Mouse (Mus musculus): Measurements from ENCODE around the gene Kcnma1.
A peak's percentile ranks its signal among the peaks of the same experiment; 100 is the strongest.

The Kcnma1 gene

DNA sequence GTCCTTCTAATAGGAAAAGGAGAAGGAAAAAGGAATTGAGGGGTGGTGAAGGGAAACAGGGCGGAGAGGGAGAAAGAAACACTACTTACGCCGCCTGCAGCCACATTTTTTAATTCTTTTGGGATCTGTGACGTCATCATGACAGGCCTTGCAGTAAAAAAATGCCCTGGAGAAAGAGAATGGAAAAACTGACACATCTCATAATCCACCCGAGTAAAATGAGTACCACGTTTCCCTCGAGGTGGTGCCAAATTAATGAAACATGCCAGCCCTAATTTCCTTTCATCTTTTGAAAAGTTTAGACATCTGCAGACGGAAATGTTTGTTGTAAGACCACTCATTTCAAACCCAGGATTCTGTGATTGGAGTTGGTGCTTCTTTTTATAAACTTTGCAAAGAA is 578.4 kb downstream of the Kcnma1 start:
- no peak for DNase-seq (ENCODE audit: low spot score)

DNA sequence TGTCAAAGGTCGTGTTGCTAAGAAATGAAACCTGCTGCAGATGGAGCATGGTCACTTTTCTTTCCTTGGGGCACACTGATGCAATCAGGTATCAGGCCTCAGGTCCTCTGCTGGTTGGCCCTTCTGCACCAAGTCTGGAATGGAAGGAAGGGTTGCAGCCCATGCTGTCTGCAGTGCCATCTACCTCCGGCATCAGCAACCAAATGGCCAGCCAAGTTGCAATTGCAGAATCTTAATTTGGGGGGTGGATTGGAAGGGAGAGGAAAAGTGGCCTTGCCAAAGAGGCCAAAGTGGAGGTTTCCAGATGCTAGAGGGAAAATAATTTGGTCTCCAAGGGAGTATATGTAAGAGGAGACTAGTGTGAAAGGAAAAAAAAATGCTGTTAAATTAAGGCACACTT is 584.3 kb downstream of the Kcnma1 start:
- DNase-seq (ENCODE audit: low spot score) = no peak

DNA sequence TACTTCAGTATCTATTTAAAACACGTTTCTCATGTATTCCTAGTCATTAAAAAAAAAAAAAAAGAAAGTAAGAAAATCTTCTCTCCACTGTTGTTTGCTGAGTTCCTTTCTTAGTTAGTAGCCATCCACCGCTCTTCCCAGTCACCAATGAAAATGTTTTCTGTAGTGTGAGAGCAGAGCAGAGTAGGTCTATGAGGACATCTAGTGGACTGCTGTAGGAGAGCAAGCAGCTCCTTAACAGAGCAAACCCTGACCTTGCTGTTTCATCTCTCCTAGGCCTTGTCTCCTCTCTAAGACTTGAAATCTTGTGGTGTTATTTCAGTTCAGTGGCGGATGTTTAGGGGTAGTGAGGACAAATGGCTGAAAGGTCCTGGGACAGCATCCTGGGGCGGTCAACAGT is 585.2 kb downstream of the Kcnma1 start:
- no peak for DNase-seq (ENCODE audit: low spot score)

DNA sequence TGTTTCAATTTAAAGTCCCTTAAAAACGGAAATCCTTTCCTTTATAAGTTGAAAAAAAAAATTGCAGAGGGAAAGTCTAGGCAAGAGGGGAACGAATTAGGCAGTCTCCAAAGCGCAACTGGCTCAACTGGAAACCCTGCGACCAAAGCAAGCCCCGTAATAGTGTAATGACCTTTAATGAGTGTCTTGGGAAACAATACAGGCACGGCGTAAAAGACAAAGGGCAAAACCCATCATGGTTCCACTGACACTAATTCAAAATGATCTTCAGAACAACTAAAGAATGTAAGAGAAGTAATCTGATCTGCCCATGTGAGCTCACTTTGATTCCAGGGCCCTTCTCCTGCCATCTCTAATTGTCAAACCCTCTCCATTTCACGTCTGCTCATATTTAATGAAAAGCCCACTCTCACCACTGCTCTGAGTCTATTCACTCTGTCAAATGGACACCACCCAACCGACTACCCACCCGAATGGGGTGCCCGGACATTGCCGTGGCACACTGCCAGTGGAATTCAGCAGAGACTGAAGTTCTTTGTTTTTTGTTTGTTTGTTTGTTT is 591.7 kb downstream of the Kcnma1 start:
- no peak for DNase-seq (ENCODE audit: low spot score)

DNA sequence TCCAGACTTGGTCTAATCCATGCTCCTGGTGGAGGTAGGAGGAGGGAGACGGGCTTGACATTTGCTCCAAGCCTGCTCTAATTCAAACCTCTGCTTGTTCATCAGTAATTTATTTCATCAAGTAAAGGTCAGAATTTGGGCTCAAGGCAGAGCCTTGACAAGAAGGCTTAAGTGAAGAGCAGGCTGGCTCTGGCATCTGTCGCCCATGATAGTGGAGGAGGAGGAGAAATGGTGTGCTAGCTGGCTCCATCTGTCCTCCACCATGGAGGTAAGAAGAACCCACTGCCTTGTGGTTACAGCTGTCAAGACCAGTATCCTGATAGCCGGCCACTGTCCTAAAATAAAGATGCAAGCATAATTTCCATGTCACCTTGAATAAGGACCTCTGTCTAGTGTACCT is 595.3 kb downstream of the Kcnma1 start:
- DNase-seq (ENCODE audit: low spot score) = no peak

DNA sequence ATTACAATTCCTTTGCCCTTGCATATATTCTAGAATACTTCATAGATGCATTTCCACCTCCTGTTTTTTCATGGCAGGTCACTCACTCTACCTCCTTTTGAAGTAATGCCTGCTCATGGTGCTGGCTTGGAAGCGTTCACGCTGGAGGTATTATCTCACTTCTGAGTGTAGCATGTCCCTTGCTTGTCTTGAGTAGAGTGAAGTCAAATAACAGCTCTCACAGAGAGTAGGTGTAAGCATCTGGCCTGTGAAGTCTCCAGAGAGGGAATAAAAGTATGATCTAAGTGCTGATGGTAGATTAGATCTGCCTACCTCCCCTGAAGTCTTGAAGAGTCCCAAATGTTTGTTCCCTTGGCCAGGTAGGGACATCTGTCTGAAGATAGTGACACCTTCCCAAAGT is 607.2 kb downstream of the Kcnma1 start:
- no peak for DNase-seq (ENCODE audit: low spot score)

DNA sequence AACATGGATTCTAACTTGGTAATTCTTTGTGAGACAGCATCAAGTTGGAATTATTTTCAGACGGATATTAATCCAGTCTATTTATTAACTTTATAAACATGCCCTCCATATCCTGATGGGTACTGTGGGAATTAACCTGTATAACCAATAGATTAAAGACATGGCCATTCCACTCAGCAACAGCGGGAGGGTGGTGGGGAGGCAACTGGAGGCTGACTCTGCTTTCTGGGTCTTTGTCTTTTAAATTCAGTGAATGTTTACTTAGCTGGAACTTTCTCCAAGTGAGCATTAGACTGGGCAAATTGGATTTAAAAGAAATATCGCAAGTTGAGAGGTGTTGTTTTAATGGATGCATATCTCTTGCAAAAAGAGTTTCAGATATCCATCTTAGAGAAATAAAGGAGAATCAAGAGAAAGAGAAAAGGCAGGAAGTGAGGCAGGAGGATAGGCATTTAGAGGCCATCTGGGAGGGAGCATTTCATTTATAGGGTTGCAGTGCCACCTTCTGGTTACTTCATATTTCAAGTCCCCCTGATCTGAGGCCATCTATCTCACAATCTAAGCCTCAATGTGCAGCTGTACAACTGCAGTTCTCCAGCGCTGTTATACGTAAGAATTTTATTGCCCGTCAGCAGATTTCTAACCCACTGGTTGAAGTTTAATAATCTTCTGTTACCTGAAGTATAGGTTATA is 613.4 kb downstream of the Kcnma1 start:
- DNase-seq (ENCODE audit: low spot score) = peak; percentile 70

DNA sequence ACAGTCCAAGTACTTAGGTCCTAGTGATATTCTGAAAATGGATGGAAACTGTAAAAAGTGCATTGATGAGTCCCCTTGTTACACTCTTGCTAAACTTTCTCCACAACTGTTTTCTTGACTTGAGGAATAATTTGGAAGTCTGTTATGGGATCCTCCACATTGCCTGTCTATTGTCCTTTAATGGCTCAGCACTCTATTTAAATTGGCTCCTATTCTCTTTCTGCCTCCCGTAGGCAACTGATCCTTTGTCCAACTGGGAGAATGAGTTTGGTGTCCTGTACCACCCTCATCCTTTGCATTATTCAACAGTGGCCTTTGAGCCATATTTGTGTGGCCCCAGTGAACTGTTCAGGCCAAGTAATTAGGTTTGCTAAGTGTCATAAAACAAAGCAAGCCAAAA is 616.6 kb downstream of the Kcnma1 start:
- DNase-seq (ENCODE audit: low spot score) = no peak

DNA sequence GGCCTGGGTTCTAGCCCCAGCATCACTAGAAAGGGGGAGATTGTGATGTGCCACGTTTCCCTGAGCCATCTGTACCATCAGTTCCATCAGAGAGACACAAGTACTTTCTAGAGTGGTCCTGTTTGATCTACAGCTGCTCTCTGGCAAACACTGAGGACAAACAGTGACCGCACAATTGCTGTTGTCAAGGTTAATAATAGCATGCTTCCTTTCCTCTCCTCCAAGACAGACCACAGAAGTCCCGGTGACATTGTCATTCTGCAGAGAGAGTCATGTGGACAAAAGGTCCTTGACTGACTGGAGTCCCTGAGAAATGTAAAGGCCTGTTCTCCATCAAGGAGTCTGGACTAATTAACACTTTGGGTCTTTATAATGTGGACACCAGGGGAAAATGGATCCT is 622.7 kb downstream of the Kcnma1 start:
- DNase-seq (ENCODE audit: low spot score) = no peak

DNA sequence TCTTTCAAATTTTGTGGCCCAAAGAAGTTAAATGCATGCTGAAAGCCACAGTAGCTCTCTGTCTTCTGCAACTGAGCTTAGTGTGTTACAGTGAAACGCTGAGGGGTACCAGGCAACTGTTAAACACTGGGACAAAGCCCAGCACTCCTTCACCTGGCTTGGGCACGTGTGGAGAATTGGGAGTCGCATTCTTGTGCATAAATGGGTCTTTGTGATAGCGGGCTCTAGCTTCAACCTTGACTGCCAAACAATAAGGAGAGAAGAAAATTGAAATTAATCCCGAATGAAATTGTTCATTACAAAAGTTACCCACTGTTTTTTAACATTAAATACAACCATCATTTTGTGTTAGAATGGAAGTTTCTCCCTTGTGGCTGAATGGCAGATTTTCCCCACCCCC is 623.5 kb downstream of the Kcnma1 start:
- DNase-seq (ENCODE audit: low spot score) = no peak

DNA sequence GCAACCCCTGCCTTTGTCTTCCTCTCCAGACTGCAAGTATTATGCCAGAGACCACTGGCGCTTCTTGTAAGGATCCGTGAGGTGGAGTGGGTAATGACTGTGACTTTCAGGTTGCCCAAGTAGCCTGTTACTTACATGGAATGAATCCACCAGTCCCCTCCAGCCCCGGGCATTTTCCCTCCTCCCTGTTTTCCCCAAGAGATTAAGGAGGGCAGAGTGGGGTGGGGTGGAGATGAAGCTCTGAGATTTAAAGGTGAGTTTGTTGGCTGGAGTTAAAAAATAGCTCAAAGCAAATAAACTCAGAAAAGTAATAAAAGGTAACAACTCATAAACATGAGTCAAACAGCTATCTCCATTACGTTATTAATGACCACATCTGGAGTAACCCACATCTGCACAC is 624.1 kb downstream of the Kcnma1 start:
- no peak for DNase-seq (ENCODE audit: low spot score)

DNA sequence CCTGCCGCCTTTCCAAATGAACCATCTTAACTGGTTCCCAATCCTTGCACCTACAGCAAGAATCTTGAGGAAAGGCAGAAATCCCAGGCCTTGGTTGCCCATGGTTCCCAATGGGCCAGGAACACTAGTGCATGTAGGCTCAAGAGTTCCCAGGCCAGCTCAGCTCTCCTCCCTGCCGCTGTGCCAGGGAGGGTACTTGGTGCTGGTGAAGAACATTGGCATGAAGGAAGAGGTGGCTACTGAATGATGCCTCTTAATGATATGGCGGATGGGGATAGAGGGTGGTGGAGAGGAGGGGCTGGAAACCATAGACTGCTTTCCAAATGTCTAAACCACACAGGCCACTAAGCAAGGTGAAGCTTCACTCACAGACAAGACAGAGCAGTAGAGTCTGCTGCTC is 627.5 kb downstream of the Kcnma1 start:
- DNase-seq (ENCODE audit: low spot score) = no peak

DNA sequence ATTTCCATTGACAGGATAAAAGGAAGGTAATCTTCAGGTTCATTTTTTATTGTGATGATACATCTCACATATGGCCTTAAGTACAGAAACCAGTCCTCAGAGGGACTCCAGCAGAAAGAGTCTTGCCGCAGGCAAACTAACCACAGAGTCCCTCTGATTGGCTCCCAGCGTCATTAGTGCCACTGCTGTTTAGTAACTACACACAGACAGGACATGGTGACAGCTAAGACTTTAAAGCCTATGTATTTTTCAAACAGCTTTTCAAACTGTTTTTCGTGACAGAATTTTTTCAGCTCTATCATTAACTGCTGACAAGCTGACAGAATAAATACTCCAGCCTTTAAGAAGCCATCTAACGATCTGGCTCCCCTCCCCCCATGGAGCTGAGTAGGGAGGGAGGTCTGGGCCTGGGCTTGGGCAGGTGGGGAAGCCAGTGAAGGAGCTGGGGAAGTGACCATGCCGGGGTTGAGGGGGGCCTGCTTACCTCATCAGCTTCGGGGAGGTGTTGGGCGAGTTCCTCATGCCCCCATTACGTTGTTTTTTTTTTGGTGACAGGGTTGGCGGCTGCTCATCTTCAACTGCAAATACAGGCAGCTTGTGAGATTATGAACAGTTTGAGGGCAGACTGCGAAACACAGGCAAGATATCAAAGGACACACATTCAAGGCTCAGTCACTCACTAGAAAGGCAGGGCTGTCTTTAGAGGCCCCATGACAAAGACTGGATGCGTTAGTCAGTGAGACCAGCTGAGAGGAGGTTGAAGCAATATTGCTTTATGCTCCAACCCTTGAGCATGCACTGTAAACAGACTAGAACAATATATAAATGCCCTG is 628.3 kb downstream of the Kcnma1 start:
- DNase-seq (ENCODE audit: low spot score) = no peak

DNA sequence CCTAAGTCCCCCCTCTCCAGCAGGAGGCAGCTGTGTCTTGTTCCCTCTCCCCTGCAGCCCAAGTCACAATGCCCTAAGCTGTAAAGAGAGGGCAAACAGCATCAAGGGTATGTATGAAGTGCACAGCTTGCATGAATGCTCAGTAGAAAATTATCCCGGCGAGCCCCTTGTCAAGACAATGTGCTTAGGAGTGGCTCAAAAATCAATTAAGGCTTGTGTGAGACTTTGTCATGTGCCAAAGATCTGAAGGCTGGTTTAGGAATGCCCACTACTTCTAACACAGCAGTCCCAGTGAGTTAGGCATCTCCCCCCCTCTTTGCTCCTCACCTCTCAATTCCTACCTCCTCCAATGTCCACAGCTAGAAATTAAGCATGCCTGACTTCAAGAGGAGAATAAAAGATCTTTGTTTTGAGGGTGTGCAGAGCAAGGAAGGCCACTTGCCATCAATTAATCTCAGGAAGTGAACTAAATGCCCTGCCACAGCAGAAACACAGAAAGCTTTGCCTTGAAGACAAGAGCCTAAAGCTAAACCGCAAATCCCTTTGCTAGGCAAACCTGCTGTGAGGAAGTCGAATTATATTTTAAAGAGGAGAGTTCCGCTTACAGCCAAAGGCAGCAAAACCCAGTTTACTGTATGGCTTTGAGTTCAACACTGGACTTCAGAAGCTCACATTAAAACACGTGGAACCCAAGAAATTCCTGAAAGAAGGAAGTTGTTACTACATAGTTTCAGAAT is 635.8 kb downstream of the Kcnma1 start:
- no peak for DNase-seq (ENCODE audit: low spot score)

DNA sequence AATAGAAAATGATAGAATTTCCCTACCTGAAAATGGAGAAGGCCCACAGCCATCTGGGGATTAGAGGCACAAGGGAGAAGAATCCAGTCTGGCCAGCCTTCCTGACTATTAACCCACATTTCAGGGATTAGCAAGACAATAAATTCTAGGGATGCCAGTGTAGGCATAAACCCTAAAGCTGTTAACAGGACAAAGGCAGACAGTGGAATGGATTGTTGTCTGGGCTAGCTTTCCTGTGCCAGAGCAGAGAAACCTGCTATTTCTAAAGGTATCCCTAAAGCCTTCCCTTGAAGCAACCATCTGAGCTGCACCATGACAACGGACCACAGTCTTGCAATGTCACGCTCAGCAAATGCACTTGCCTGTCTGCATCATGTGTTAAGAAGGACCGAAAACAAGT is 642.3 kb downstream of the Kcnma1 start:
- DNase-seq (ENCODE audit: low spot score) = no peak

DNA sequence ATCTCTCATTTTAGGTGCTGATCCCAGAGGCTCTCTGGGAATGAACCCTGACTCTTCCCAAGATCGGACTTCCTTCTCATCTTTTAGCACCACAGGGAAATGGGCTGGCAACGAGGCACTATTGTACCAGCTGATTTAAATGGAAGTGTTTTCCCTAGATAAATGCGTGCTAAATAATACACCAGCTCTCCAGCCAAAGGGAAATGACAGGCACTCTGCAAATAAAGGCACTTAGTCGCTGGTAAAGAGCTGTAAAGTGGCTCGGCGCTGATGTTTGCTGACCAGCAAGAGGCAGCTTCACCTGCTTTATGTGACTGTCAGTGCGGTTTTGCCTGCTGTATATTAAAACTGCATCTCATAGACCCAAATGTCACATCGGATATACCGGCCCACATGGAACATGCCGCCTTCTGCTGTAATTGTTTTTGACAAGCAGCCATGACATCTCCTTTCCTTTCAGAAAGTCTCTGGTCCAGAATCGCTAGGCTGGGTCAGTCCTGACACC is 653.7 kb downstream of the Kcnma1 start:
- no peak for DNase-seq (ENCODE audit: low spot score)

DNA sequence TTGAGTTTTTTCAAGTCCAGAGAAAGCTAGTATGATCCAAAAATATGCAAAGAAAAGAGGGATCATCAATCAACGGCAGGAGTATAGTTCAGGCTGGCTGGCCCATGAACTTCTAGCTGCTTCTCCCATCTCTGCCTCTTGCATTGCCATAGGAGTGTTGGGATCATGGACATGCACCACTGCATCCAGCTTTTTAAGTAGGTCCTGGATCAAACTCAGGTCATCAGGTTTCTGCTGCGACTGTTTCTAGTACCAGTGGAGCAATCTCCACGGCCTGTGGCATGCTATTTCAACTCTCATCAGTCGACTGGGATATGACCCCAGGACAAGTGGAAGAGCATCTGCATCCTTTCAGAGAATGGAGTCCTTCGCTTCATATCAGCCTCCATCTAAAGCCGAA is 655.5 kb downstream of the Kcnma1 start:
- DNase-seq (ENCODE audit: low spot score) = no peak

DNA sequence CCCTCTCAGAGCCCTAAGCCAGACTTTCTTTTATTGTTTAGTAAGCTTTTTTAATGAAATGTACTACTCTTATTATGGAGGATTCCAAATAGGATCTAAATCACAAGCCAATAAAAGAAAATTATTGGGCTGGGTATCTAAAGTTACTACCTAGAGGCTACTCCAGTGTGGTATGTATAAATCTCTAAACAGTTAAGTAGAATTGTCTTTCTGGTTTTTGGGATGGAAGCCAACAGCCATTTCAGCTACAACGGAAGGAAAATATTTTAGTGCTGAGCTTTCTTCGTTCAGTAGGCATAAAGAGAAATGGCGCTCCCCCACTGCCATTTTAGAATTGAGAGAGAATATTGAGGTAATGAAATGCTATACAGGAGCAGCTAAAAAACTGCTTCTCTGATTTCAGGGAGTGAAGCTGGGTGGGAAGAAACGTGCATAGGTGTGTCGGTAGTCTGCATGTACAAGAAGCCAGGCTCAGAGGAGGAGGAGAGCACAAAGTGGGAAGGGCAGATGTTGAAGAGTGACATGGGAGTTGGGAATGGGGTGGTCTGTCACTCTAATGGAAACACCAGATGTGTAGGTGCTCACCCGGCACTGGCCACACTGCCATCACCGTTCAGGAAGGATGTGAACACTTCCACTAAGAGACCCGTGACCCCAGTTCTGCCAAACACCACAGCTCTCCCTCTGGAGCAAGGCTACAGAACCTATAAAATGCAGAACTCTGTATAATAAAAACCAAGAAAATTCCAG is 656.6 kb downstream of the Kcnma1 start:
- DNase-seq (ENCODE audit: low spot score) = no peak

DNA sequence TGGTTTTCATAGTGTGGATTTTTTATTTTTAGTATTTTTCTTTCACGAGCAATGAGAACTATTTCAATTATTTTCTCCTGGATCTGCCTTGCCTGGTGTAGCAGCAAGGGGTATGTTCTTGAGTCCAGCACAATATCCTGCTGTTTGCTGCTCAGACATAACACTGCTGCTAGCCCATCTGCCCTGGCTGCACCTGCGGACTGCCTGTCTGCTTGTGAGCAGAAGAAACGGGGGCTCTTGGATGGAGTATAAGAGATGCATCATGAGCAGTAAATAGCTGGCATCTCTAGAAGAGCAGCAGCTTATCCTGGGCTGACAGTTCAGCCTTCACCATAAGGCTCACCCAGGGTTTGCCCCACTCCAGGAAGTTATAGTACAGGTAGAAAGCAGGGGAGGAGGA is 687.5 kb downstream of the Kcnma1 start:
- no peak for DNase-seq (ENCODE audit: low spot score)

DNA sequence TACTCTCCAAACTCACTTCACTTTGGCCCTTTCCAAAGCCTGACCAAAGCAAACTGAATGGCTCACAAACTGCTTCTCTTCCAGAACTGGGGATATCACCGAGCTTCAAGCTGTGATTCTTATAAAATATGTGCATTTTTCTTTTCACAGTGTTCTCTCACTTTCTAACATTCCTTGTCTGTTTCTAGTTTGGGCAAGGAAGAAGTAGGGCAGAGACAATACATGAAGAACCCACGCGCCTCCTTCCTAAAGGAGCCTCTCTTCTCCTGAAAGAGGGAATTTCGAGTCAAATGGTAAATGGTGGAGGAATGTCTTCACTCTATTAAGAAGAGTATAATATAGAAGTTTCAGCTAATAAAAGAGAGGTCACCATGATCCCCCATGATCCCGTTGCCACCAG is 709.0 kb downstream of the Kcnma1 start:
- DNase-seq (ENCODE audit: low spot score) = no peak

DNA sequence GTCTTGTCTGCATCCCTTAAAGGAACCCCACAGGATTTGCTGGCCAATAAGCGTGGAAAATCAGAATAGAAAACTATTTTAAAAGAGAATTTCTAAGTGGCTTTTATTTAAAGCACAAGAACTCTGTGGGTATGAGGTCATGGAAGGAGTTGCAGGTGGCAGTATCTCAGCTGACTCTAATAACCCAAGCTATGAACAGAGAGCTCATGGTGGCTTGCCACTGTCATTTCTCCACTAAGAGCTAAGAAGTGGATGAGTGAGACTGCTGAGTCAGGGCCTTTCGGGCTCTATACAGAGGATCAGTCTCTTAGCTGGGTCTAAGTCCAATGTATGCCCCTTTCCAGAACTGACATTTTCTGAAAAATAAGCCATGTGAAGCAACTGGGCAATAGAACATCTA is 713.8 kb downstream of the Kcnma1 start:
- no peak for DNase-seq (ENCODE audit: low spot score)

DNA sequence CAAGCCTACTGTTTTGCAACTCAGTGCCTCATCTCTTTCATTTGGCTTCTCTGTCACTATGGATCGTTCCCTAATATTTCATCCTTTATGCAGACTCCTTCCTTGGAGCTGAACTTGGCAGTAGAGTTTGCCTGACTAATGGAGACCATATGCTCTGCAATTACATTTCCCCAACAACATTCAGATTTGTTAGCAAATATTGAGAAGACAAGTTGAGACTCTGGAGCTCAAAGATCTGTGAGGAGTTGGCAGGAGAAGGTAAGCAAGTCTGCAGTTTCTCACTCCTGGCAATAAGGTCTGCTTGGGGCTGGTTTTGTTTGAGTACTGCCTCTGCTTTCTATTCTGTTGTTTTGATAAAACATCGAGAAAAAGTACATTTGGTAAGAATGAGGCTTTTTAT is 723.7 kb downstream of the Kcnma1 start:
- no peak for DNase-seq (ENCODE audit: low spot score)

Measured in layer of hippocampus, adult 11-12 months (tissue).